Mouse (Mus musculus): ENCODE results near the gene Lhpp.

Lhpp gene

GRCm38 (mm10) chr7:132597251-132598041 lies 13.0 kb upstream of the Lhpp start:
- in situ Hi-C loops (cut with MboI, MseI) = no loop called here

GRCm38 (mm10) chr7:132599071-132599975 lies 11.1 kb upstream of the Lhpp start, which contains the start of gene Nkx1-2:
Gene Nkx1-2 (minus strand): TSS chr7:132599637.
- in situ Hi-C loops (cut with MboI, MseI) = no loop called here

GRCm38 (mm10) chr7:132600026-132600425 lies 10.4 kb upstream of the Lhpp start:
- in situ Hi-C loops (cut with MboI, MseI) = no loop called here

- in situ Hi-C loops (cut with MboI, MseI) = no loop called here
These were observed 9.5 kb upstream of the Lhpp start for GRCm38 (mm10) chr7:132600926-132601325.

- in situ Hi-C loops (cut with MboI, MseI) = no loop called here
These were observed 5.7 kb upstream of the Lhpp start for GRCm38 (mm10) chr7:132604720-132605119.

GRCm38 (mm10) chr7:132605689-132606088 lies 4.7 kb upstream of the Lhpp start:
- in situ Hi-C loops (cut with MboI, MseI) = no loop called here

GRCm38 (mm10) chr7:132608316-132609020 lies 2.0 kb upstream of the Lhpp start:
- in situ Hi-C loops (cut with MboI, MseI) = no loop called here

GRCm38 (mm10) chr7:132611530-132611929 lies 1.1 kb downstream of the Lhpp start:
- in situ Hi-C loops (cut with MboI, MseI) = no loop called here

GRCm38 (mm10) chr7:132615346-132615745 lies 4.9 kb downstream of the Lhpp start:
- in situ Hi-C loops (cut with MboI, MseI) = no loop called here

GRCm38 (mm10) chr7:132616391-132616790 lies 6.0 kb downstream of the Lhpp start:
- in situ Hi-C loops (cut with MboI, MseI) = no loop called here

GRCm38 (mm10) chr7:132617021-132617564 lies 6.7 kb downstream of the Lhpp start:
- in situ Hi-C loops (cut with MboI, MseI) = no loop called here

- in situ Hi-C loops (cut with MboI, MseI) = no loop called here
These were observed 9.1 kb downstream of the Lhpp start for GRCm38 (mm10) chr7:132619549-132619948.

- in situ Hi-C loops (cut with MboI, MseI) = no loop called here
These were observed 9.8 kb downstream of the Lhpp start for GRCm38 (mm10) chr7:132619975-132620918.

GRCm38 (mm10) chr7:132624161-132624560 lies 13.7 kb downstream of the Lhpp start:
- in situ Hi-C loops (cut with MboI, MseI) = no loop called here

GRCm38 (mm10) chr7:132626174-132626573 lies 15.7 kb downstream of the Lhpp start:
- in situ Hi-C loops (cut with MboI, MseI) = no loop called here

GRCm38 (mm10) chr7:132627448-132627847 lies 17.0 kb downstream of the Lhpp start:
- in situ Hi-C loops (cut with MboI, MseI) = no loop called here

GRCm38 (mm10) chr7:132631313-132631712 lies 20.9 kb downstream of the Lhpp start:
- in situ Hi-C loops (cut with MboI, MseI) = no loop called here

GRCm38 (mm10) chr7:132637292-132637691 lies 26.9 kb downstream of the Lhpp start:
- in situ Hi-C loops (cut with MboI, MseI) = no loop called here

- in situ Hi-C loops (cut with MboI, MseI) = no loop called here
These were observed 28.1 kb downstream of the Lhpp start for GRCm38 (mm10) chr7:132638446-132639087.

- in situ Hi-C loops (cut with MboI, MseI) = no loop called here
These were observed 30.5 kb downstream of the Lhpp start for GRCm38 (mm10) chr7:132640946-132641345.
